Mouse (Mus musculus) kidney, adult 2 months (tissue): ENCODE measurements around the gene Inpp5k.

ENCODE experiments used
- CTCF ChIP-seq: fragments of 200-500 bp; conservative IDR thresholded peaks from 2 replicates; pipeline ENCODE4 v1.5.1; 2011; ENCODE audit warnings: low read depth, mild to moderate bottlenecking, control low read depth, low read length, moderate library complexity, mixed read lengths; ENCODE audit not compliant: insufficient read depth, insufficient read length
- POLR2A ChIP-seq: fragments of 200-500 bp; IDR thresholded peaks from one replicate; pipeline ENCODE4 v1.6.1; 2011; ENCODE audit warnings: low read depth, low read length, control low read depth

GRCm38 (mm10) chr11:75625820-75626219 is 5.0 kb upstream of the Inpp5k start:
- TF ChIP-seq CTCF: no peak
- no peak for TF ChIP-seq POLR2A
